Mouse (Mus musculus) heart, embryonic 11.5 days (tissue): ENCODE measurements at regions not wholly inside any gene's neighbourhood (a gene's known extent, or its start where the extent isn't known, plus 50 kb on each side); places are given as distances from the start of the nearest gene placed in this dataset.

Experiments
- ATAC-seq: fragments of 200-750 bp; cut with Nextera tagmentation; replicated peaks from 2 replicates; pipeline ENCODE4 v1.8.0; 2017; ENCODE audit warnings: moderate library complexity; ENCODE audit not compliant: insufficient number of reproducible peaks, low FRiP score, low TSS enrichment
- H3K27ac ChIP-seq: fragments of 300-500 bp; sonication (generic); 2 replicates; pipeline ENCODE4 v1.5.1; 2014; ENCODE audit warnings: mild to moderate bottlenecking, low read depth, low read length
- H3K27me3 ChIP-seq: fragments of 300-500 bp; sonication (generic); 2 replicates; pipeline ENCODE4 v1.6.1; 2014; ENCODE audit warnings: mild to moderate bottlenecking, low read length, mixed read lengths; ENCODE audit not compliant: control insufficient read depth, insufficient read depth
- H3K36me3 ChIP-seq: fragments of 300-500 bp; sonication (generic); 2 replicates; pipeline ENCODE4 v1.6.1; 2014; ENCODE audit warnings: mild to moderate bottlenecking, low read length, moderate library complexity, mixed read lengths; ENCODE audit not compliant: control insufficient read depth, insufficient read depth
- H3K4me1 ChIP-seq: fragments of 300-500 bp; sonication (generic); 2 replicates; pipeline ENCODE4 v1.6.1; 2014; ENCODE audit warnings: low read length; ENCODE audit not compliant: control insufficient read depth, insufficient read depth
- H3K4me2 ChIP-seq: fragments of 300-500 bp; sonication (generic); 2 replicates; pipeline ENCODE4 v1.6.1; 2014; ENCODE audit warnings: mild to moderate bottlenecking, moderate library complexity
- H3K4me3 ChIP-seq: fragments of 300-500 bp; sonication (generic); 2 replicates; pipeline ENCODE4 v1.5.1; 2014; ENCODE audit warnings: low read depth, low read length
- H3K9ac ChIP-seq: fragments of 300-500 bp; sonication (generic); 2 replicates; pipeline ENCODE4 v1.6.1; 2014; ENCODE audit warnings: mild to moderate bottlenecking, low read depth, low read length, moderate library complexity
- H3K9me3 ChIP-seq: fragments of 300-500 bp; sonication (generic); replicated peaks from 2 replicates; pipeline ENCODE4 v1.6.1; 2016; ENCODE audit warnings: low read length; ENCODE audit not compliant: control insufficient read depth
- WGBS: fragments of 180-500 bp; shearing (Covaris S2); extraction: QIAGEN DNeasy Blood & Tissue Kit; methylation state at CpG from one replicate; pipeline ENCODE4 v1.1.7; 2014; ENCODE audit not compliant: insufficient replicate concordance; 5-methylcytosine and 5-hydroxymethylcytosine counted together

DNA sequence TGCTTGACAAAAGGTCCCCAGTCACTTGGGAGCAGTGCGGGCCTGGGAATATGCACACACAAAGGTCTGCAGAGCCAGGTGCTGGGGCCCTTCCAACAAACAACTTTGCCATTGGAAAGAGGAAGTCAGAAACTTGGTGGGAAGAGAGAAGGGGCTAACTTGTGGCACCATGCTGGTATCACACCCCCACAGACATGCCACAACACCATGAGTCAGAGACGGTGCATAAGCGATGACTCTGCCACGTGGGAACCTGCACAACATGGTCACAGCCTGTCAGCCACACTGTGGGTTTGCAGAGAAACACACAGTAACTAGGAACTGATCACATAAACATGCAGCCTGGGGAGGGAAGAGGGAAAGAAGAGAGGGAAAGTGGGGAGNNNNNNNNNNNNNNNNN is 201.1 kb upstream of the Mvb12b start:
- no peak for ATAC-seq

GRCm38 (mm10) chr2:34086130-34086529 is 198.4 kb upstream of the Mvb12b start:
- Histone ChIP-seq H3K4me2 (no peak overlapping the region), H3K27ac (no peak overlapping the region), H3K9ac (no peak overlapping the region), H3K4me3 (no peak overlapping the region), H3K4me1 (no peaks in the 10 kb centered on the region), H3K36me3 (no peaks in the 10 kb centered on the region), H3K27me3 (no peaks in the 10 kb centered on the region; the same call in 1 of the 2 replicates), H3K9me3 (no peaks in the 10 kb centered on the region)
- no peak for ATAC-seq
- 74% methylated on average over 3 of the region's 3 CpGs for WGBS

More for the DNA sequence above, 201.1 kb upstream of the Mvb12b start:
- H3K27ac ChIP-seq: no peak overlapping the region
- H3K9ac ChIP-seq: no peak overlapping the region
- no peak overlapping the region for H3K4me2 ChIP-seq
- H3K4me1 ChIP-seq: no peaks in the 10 kb centered on the region
- no peak overlapping the region for H3K4me3 ChIP-seq
- 61% methylated on average over 4 of the region's 4 CpGs for WGBS
- no peaks in the 10 kb centered on the region for H3K36me3 ChIP-seq
- H3K9me3 ChIP-seq: no peaks in the 10 kb centered on the region
- no peaks in the 10 kb centered on the region; the same call in 1 of the 2 replicates for H3K27me3 ChIP-seq

DNA sequence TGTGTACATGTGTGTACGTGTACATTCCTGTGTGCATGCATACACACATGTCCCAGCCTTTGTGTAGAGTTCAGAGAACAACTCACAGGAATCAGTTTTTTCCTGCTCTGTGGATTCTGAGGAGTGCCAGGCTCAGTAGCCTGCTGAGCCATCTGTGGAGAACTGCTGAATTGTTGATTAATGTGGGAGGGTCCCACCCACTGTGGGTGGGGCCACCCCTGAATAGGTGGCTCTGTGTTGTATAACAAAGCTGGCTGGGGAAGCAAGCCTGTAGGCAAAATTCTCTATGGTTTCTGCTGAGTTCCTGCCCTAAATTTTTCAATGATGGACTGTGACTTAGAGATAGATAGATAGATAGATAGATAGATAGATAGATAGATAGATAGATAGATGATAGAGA is 196.8 kb upstream of the Mvb12b start:
- H3K27ac ChIP-seq: no peak overlapping the region
- no peaks in the 10 kb centered on the region for H3K9me3 ChIP-seq
- H3K27me3 ChIP-seq: no peaks in the 10 kb centered on the region; the same call in 1 of the 2 replicates
- H3K4me1 ChIP-seq: no peaks in the 10 kb centered on the region
- no peak overlapping the region for H3K4me3 ChIP-seq
- no peaks in the 10 kb centered on the region for H3K36me3 ChIP-seq
- no peak for ATAC-seq
- H3K4me2 ChIP-seq: no peak overlapping the region
- WGBS: 81% methylated on average over 1 of the region's 1 CpGs
- no peak overlapping the region for H3K9ac ChIP-seq

DNA sequence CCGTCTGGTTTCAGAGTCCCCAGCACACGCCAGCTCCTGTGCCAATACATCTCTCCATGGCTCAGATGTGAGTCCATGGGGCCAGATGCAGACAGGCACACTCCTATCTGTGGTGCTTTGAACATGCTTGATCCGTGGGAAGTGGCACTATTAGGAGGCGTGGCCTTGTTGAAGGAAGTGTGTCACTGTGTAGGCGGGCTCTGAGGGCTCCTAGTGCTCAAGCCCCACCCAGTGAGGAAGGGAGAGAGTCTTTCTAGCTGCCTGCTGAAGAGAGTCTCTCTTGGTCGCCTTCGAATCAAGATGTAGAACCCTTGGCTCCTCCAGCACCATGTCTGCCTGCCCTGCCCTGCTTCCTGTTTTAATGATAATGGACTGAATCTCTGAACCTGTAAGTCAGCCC is 194.7 kb upstream of the Mvb12b start:
- WGBS: 67% methylated on average over 7 of the region's 7 CpGs
- no peaks in the 10 kb centered on the region for H3K36me3 ChIP-seq
- no peaks in the 10 kb centered on the region for H3K4me1 ChIP-seq
- H3K9me3 ChIP-seq: no peaks in the 10 kb centered on the region
- H3K9ac ChIP-seq: no peak overlapping the region
- H3K27ac ChIP-seq: no peak overlapping the region
- H3K4me3 ChIP-seq: no peak overlapping the region
- H3K27me3 ChIP-seq: no peaks in the 10 kb centered on the region; the same call in 1 of the 2 replicates
- ATAC-seq: no peak
- no peak overlapping the region for H3K4me2 ChIP-seq

- Histone ChIP-seq H3K4me1 (no peaks in the 10 kb centered on the region), H3K9me3 (no peaks in the 10 kb centered on the region), H3K4me2 (no peak overlapping the region), H3K9ac (no peak overlapping the region), H3K27me3 (no peaks in the 10 kb centered on the region), H3K36me3 (no peaks in the 10 kb centered on the region), H3K4me3 (no peak overlapping the region), H3K27ac (no peak overlapping the region)
- WGBS: 63% methylated on average over 3 of the region's 3 CpGs
- no peak for ATAC-seq
Observed at GRCm38 (mm10) chr2:34080176-34080575, 192.4 kb upstream of the Mvb12b start.

- Histone ChIP-seq H3K36me3 (no peaks in the 10 kb centered on the region), H3K9ac (no peak overlapping the region), H3K4me1 (no peaks in the 10 kb centered on the region), H3K27ac (no peak overlapping the region), H3K4me2 (no peak overlapping the region), H3K9me3 (no peaks in the 10 kb centered on the region), H3K27me3 (no peaks in the 10 kb centered on the region), H3K4me3 (no peak overlapping the region)
- no peak for ATAC-seq
- 80% methylated on average over 12 of the region's 12 CpGs for WGBS
Observed at GRCm38 (mm10) chr2:34079282-34079681, 191.5 kb upstream of the Mvb12b start.

GRCm38 (mm10) chr2:34078875-34079262 is 191.1 kb upstream of the Mvb12b start:
- Histone ChIP-seq H3K27me3 (no peaks in the 10 kb centered on the region), H3K27ac (no peak overlapping the region), H3K4me3 (no peak overlapping the region), H3K9ac (no peak overlapping the region), H3K4me1 (no peaks in the 10 kb centered on the region), H3K36me3 (no peaks in the 10 kb centered on the region), H3K4me2 (no peak overlapping the region), H3K9me3 (no peaks in the 10 kb centered on the region)
- 74% methylated on average over 4 of the region's 4 CpGs for WGBS
- ATAC-seq: no peak

- ATAC-seq: no peak
- Histone ChIP-seq H3K4me2 (no peak overlapping the region), H3K9me3 (no peaks in the 10 kb centered on the region), H3K27ac (no peak overlapping the region), H3K4me3 (no peak overlapping the region), H3K27me3 (no peaks in the 10 kb centered on the region), H3K9ac (no peak overlapping the region), H3K4me1 (no peaks in the 10 kb centered on the region), H3K36me3 (no peaks in the 10 kb centered on the region)
- WGBS: 63% methylated on average over 3 of the region's 3 CpGs
Observed at GRCm38 (mm10) chr2:34078248-34078874, 190.6 kb upstream of the Mvb12b start.

GRCm38 (mm10) chr2:34076346-34076745 is 188.6 kb upstream of the Mvb12b start:
- no peak for ATAC-seq
- H3K9me3 ChIP-seq: no peaks in the 10 kb centered on the region
- 63% methylated on average over 4 of the region's 4 CpGs for WGBS

More at GRCm38 (mm10) chr2:34076346-34076745, 188.6 kb upstream of the Mvb12b start:
- Histone ChIP-seq H3K9ac (no peak overlapping the region), H3K36me3 (no peaks in the 10 kb centered on the region), H3K4me1 (no peaks in the 10 kb centered on the region), H3K27me3 (no peaks in the 10 kb centered on the region), H3K4me2 (no peak overlapping the region), H3K4me3 (no peak overlapping the region), H3K27ac (no peak overlapping the region)
